Mouse (Mus musculus) midbrain, embryonic 15.5 days (tissue): ENCODE data around the gene Mrps6. TPM values are rescaled to one million over a fixed set of nuclear protein-coding genes. Genes with fewer than 3 reads are reported as not detected.

Experiments used
- ATAC-seq: fragments of 200-750 bp; cut with Nextera tagmentation; replicated peaks from 2 replicates; pipeline ENCODE4 v1.8.0; 2017; ENCODE audit warnings: moderate TSS enrichment
- H3K27ac ChIP-seq: fragments of 300-500 bp; sonication (generic); 2 replicates; pipeline ENCODE4 v1.5.1; 2015; ENCODE audit warnings: mild to moderate bottlenecking, inconsistent platforms
- H3K27me3 ChIP-seq: fragments of 300-500 bp; sonication (generic); replicated peaks from 2 replicates; pipeline ENCODE4 v1.6.1; 2015; ENCODE audit warnings: inconsistent platforms
- H3K36me3 ChIP-seq: fragments of 300-500 bp; sonication (generic); replicated peaks from 2 replicates; pipeline ENCODE4 v1.6.1; 2015; ENCODE audit warnings: inconsistent platforms
- H3K4me1 ChIP-seq: fragments of 300-500 bp; sonication (generic); 2 replicates; pipeline ENCODE4 v1.6.1; 2015; ENCODE audit warnings: inconsistent platforms
- H3K4me2 ChIP-seq: fragments of 300-500 bp; sonication (generic); 2 replicates; pipeline ENCODE4 v1.6.1; 2015; ENCODE audit warnings: inconsistent platforms, mild to moderate bottlenecking, moderate library complexity
- H3K4me3 ChIP-seq: fragments of 300-500 bp; sonication (generic); 2 replicates; pipeline ENCODE4 v1.5.1; 2015; ENCODE audit warnings: mild to moderate bottlenecking, inconsistent platforms
- H3K9ac ChIP-seq: fragments of 300-500 bp; sonication (generic); 2 replicates; pipeline ENCODE4 v1.6.1; 2015; ENCODE audit warnings: mild to moderate bottlenecking, inconsistent platforms
- H3K9me3 ChIP-seq: fragments of 300-500 bp; sonication (generic); 2 replicates; pipeline ENCODE4 v1.6.1; 2016; ENCODE audit warnings: inconsistent platforms
- WGBS: fragments of 180-500 bp; shearing (Covaris S2); methylation state at CpG from one replicate; pipeline ENCODE4 v1.1.7; 2015; ENCODE audit warnings: mixed read lengths; 5-methylcytosine and 5-hydroxymethylcytosine counted together
- polyA plus RNA-seq: library from polyadenylated mRNA; unstranded; fragments of >200 nt; fragmentation: Nextera tagmentation; extraction: Ambion mirVana; gene quantifications from 2 replicates; pipeline ENCODE4 v1.2.1, GENCODE M21; 2015

The Mrps6 gene
- polyA plus RNA-seq, 1 experiment from 2014 or later = 163 TPM

DNA sequence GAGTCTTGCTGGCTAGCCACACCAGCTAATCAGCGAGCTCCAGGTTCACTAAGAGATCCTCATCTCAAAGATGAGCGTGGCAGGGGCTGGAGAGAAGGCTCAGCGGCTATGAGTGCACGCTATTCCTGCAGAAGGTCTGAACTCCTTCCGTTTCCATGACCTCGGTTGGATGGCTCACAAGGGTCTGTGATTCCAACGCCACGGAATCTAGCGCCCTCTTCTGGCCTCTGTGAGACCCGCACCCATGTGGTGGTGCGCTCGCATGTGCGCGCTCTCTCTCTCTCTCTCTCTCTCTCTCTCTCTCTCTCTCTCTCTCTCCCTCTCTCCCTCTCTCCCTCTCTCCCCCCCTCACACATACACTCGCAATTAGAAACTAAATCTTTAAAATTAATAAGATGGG, 78.2 kb downstream of the Mrps6 start:
- Histone ChIP-seq H3K4me2 (no peak overlapping the region), H3K27me3 (no peaks in the 10 kb centered on the region), H3K27ac (no peak overlapping the region), H3K4me1 (peaks cover 9% of the 10 kb centered on the region; the same call in 1 of the 2 replicates), H3K36me3 (no peaks in the 10 kb centered on the region), H3K9me3 (no peaks in the 10 kb centered on the region), H3K4me3 (no peak overlapping the region), H3K9ac (no peak overlapping the region)
- no peak for ATAC-seq
- whole genome bisulfite sequencing = 92% methylated on average over 15 of the region's 15 CpGs

DNA sequence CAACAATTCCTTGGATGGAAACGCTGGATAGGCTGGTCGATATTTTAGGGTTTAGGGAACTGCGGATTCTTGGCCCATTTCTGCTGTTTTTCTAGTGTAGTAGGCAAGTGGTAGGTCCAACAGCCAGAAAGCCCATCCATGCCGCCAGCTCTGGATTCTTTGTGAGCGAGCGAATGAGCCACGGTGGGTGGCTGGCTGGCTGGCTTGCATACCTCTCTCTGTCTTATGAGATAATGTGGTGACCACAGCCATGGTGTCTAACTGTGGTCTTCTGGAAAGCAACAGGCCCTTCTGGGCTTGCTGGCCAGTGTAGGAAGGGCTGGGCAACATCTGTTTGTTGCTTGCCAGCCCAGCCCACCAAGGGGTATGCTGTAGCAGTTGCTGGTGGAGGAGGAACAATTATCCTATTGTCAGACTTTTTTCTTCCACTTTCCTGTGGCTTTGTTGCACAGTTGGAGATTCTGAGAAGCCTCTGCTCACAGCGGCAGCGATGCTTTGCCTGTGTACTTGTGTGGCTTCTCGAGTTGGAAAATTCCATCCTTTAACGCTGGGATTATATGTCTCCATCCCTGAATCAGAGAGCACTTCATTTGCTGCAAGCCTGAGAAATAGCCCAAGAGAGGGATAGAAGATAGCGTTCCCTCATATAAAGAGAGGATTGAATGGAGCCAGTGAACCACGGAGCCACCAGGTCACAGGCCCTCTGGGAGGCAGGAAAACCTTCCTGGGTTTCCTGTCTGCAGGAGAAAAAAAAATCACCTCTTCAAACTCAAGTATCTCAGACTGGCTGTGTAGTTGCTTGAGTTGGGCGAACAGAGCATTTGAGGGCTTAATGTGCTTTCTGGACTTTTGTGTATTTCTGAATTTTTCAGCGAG, 81.6 kb downstream of the Mrps6 start:
- WGBS = 21% methylated on average over 15 of the region's 15 CpGs
- ATAC-seq = no peak
- Histone ChIP-seq H3K36me3 (no peaks in the 10 kb centered on the region), H3K27me3 (no peaks in the 10 kb centered on the region), H3K4me1 (peaks cover 9% of the 10 kb centered on the region; the same call in 1 of the 2 replicates), H3K4me3 (no peak overlapping the region), H3K27ac (no peak overlapping the region), H3K9ac (no peak overlapping the region), H3K9me3 (no peaks in the 10 kb centered on the region), H3K4me2 (no peak overlapping the region)

DNA sequence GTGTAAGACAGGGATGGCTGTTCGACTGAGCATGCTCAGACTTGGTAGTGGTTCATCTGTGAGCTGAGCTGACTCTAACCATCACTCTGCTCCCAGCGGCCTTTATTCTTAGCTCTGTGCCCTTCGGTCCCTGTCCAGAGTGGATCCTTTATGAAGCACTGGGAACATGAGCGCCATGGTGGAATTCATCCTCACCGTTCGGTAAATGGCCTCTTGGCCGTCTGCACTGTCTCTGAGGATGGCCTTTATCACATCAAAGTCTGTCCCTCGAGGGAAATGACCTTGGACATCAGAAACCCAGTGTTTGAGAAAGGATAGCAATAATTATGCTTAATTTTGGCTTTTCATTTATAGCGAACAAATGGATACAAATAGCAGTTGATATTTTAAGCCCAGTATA, 82.3 kb downstream of the Mrps6 start:
- Histone ChIP-seq H3K9ac (no peak overlapping the region), H3K9me3 (no peaks in the 10 kb centered on the region), H3K36me3 (no peaks in the 10 kb centered on the region), H3K27ac (no peak overlapping the region), H3K4me3 (no peak overlapping the region), H3K4me2 (no peak overlapping the region), H3K4me1 (peaks cover 8% of the 10 kb centered on the region; the same call in 1 of the 2 replicates), H3K27me3 (no peaks in the 10 kb centered on the region)
- no peak for ATAC-seq
- 50% methylated on average over 9 of the region's 9 CpGs for WGBS

DNA sequence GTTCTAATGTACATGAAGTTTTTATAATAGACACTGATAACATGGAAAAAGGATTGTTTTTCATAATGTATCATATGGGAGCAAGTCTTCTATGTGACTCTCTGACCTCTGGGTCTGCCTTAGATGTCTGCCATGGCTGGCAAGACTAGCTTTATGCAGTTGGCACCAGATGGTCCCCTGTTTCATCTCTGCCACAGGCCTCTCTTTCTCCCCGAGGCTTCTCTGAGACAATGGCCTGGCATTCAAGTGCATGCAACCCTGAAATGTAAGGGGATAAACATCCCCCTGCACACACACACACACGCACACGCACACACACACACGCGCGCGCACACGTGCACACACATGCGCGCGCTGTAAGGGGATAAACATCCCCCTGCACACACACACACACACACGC, 83.0 kb downstream of the Mrps6 start:
- 84% methylated on average over 12 of the region's 12 CpGs for WGBS
- no peaks in the 10 kb centered on the region for H3K27me3 ChIP-seq
- no peaks in the 10 kb centered on the region for H3K9me3 ChIP-seq
- no peaks in the 10 kb centered on the region for H3K36me3 ChIP-seq
- no peak for ATAC-seq
- H3K4me3 ChIP-seq = no peak overlapping the region
- no peak overlapping the region for H3K9ac ChIP-seq
- H3K27ac ChIP-seq = no peak overlapping the region
- no peak overlapping the region for H3K4me2 ChIP-seq
- H3K4me1 ChIP-seq = peaks cover 4% of the 10 kb centered on the region; the same call in 1 of the 2 replicates

DNA sequence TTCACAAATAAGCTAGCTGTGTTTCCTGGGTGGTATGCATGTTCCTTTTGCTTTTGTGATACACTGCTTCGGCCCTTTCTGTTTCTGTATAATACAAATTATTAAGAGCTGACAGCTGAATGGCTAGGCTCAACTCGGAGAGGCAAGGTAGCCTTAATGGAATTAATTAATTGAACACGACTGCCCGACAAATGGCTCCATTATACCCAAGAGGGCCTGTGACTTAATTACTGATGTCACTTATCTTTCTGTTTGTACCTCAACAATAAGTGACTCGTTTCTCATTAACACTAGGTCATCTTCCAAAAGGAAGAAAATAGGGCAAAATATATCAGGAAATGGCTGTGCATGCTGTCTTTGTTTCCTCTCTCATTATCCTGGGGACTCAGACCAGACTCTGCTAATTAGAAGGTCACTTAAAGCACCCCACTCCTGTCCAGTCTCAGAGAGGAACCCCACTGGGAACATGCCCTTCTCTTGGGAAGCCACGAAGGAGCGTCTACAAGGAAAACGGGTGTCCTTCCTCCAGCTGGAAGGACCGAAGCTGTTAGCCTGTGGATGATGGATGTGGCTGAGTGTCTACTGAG, 84.4 kb downstream of the Mrps6 start:
- Histone ChIP-seq H3K27ac (no peak overlapping the region), H3K4me1 (peaks cover 4% of the 10 kb centered on the region; the same call in 1 of the 2 replicates), H3K4me2 (no peak overlapping the region), H3K9ac (no peak overlapping the region), H3K27me3 (no peaks in the 10 kb centered on the region), H3K9me3 (no peaks in the 10 kb centered on the region), H3K4me3 (no peak overlapping the region), H3K36me3 (no peaks in the 10 kb centered on the region)
- WGBS = 44% methylated on average over 9 of the region's 9 CpGs
- ATAC-seq = no peak

DNA sequence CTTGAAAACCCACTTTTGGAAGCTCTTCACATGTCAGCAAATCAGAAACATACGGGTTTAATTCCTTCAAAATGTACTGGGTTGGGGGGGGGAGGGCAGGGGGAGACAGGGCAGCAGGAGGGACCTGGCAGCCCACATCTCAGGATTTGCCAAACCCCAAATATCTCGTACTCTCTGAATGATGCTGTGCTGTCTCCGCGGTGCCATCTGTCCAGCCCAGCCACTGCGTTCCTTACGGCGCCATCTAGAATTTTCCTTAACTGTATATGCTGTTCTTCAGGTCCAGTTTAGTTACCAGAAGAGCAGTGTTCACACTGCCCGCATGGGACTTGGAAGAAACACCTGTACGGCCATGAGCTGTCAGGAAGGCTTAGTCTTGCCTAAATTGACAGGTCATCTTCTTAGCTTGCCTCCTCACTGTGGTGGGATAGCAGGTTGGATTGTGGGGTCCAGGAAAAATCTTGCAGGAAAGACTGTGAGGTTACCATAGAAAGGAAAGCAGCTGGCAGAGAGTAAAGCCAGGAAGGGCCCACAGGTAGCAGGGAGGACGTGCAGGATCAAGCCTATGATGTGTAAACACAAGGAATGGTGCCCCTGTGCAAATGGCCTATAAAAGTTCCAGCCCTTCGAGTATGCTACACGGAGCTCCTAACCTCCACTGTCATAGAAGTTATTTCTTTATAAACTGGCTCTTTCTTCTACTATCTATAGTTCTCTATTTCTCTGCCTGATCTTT, 89.7 kb downstream of the Mrps6 start:
- H3K36me3 ChIP-seq = no peaks in the 10 kb centered on the region
- no peak overlapping the region for H3K4me2 ChIP-seq
- no peak for ATAC-seq
- H3K4me3 ChIP-seq = no peak overlapping the region
- H3K4me1 ChIP-seq = no peaks in the 10 kb centered on the region
- H3K27me3 ChIP-seq = no peaks in the 10 kb centered on the region
- WGBS = 91% methylated on average over 12 of the region's 12 CpGs
- H3K27ac ChIP-seq = no peak overlapping the region
- H3K9me3 ChIP-seq = no peaks in the 10 kb centered on the region
- no peak overlapping the region for H3K9ac ChIP-seq

DNA sequence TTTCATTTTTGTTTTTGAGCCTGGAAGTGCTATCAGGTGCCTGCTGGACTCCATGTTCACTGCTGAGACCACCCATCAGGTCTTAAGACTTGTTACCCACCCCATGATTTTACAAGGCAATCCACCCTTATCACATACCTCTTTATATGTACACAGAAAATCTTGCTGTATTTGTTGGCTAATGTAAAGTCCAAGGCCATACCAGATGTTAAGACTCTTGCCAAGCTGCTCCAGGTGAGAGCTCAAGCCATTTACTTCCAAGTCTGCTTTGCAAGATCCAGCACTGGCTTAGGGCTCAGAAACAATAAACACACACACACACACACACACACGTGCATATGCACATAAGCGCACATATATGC, 90.3 kb downstream of the Mrps6 start:
- H3K4me2 ChIP-seq = no peak overlapping the region
- H3K9me3 ChIP-seq = no peaks in the 10 kb centered on the region
- H3K9ac ChIP-seq = no peak overlapping the region
- no peak overlapping the region for H3K27ac ChIP-seq
- H3K27me3 ChIP-seq = no peaks in the 10 kb centered on the region
- WGBS = 91% methylated on average over 2 of the region's 2 CpGs
- ATAC-seq = no peak
- H3K4me1 ChIP-seq = no peaks in the 10 kb centered on the region
- H3K4me3 ChIP-seq = no peak overlapping the region
- H3K36me3 ChIP-seq = no peaks in the 10 kb centered on the region

DNA sequence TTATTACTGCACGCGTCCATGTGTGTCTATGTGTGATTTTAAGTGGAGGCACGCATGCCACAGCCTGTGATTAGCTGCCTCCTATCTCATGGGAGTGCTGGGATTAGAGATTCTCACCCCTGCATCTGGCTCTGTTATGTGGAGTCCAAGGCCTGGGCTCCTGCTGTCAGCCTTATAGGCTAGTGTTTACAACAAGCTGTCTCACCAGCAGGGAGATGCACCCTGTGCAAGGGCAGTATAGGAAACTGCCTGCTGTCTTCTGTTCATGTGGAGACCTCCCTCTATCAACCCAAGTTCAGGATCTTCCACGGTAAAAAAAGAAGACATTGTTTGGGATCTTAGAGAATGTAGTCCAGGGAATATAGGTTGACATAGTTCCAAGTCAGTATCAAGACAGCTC, 92.9 kb downstream of the Mrps6 start:
- H3K27ac ChIP-seq = no peak overlapping the region
- no peak overlapping the region for H3K9ac ChIP-seq
- H3K9me3 ChIP-seq = no peaks in the 10 kb centered on the region
- H3K36me3 ChIP-seq = no peaks in the 10 kb centered on the region
- H3K4me1 ChIP-seq = no peaks in the 10 kb centered on the region
- ATAC-seq = no peak
- no peak overlapping the region for H3K4me2 ChIP-seq
- no peak overlapping the region for H3K4me3 ChIP-seq
- WGBS = 59% methylated on average over 4 of the region's 4 CpGs
- H3K27me3 ChIP-seq = no peaks in the 10 kb centered on the region

DNA sequence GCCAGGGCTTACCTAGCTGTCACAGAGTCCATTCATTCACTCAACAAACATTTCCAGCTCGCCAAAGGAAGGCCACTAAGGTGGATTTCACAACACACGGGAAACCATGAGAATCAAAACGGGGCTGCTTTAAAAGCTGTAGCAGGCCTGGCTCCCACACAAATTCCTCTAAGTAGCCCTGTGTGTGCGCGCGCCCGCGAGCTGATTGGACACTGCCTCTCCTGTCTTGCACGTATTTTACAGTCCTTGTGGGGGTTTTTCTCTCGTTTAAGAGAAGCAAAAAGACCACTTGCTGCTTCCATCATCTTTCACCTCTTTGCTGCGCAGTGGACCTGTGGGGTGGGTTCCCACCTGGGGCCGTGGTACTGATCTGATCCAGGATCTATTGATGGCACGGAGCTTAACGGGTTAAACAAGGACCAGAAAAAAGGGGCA, 100.0 kb downstream of the Mrps6 start:
- ATAC-seq = peak; percentile 80
- H3K4me1 ChIP-seq = peaks cover 16% of the 10 kb centered on the region
- peak overlapping the region; percentile 45 for H3K9ac ChIP-seq
- peak overlapping the region; percentile 90 for H3K4me2 ChIP-seq
- peak overlapping the region; percentile 44 for H3K4me3 ChIP-seq
- no peaks in the 10 kb centered on the region for H3K27me3 ChIP-seq
- no peaks in the 10 kb centered on the region for H3K9me3 ChIP-seq
- 2% methylated on average over 14 of the region's 14 CpGs for WGBS
- peak overlapping the region; percentile 86 for H3K27ac ChIP-seq
- no peaks in the 10 kb centered on the region for H3K36me3 ChIP-seq

DNA sequence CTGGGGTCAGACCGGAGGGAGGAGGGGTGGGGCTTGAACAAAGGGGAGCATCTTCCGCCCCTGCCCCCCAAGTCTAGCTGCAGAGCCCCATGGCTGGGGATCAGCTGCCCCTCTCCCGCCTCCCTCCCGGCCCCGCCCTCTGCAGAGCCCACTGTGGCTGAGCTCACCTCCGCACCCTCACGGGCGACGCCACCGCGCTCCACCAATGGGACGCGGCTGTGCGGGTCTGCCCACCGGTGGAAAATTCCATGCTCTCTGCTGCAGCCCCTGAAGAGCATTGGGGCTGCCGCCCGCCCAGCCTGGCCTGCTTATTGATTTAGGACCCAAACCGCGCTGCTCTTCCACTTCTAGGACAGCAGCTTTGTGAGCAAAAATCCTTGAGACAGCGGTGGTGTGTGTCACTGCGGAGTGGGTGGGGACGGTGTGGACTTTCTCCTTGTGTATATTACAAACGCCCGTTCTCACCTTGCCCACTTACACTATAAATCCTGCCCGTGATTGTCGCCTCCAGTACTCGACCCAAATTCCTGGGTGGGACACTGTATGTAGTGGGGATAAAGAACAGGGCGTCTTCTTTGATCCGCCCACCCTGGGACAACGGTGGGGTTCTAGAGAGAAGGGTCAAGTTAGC, 100.5 kb downstream of the Mrps6 start:
- Histone ChIP-seq H3K27ac (peak overlapping the region; percentile 86), H3K4me1 (peaks cover 16% of the 10 kb centered on the region), H3K36me3 (no peaks in the 10 kb centered on the region), H3K4me3 (peak overlapping the region; percentile 44), H3K4me2 (peak overlapping the region; percentile 90), H3K27me3 (no peaks in the 10 kb centered on the region), H3K9me3 (no peaks in the 10 kb centered on the region), H3K9ac (peak overlapping the region; percentile 45)
- ATAC-seq = peak; percentile 98
- 5% methylated on average over 30 of the region's 30 CpGs for WGBS

DNA sequence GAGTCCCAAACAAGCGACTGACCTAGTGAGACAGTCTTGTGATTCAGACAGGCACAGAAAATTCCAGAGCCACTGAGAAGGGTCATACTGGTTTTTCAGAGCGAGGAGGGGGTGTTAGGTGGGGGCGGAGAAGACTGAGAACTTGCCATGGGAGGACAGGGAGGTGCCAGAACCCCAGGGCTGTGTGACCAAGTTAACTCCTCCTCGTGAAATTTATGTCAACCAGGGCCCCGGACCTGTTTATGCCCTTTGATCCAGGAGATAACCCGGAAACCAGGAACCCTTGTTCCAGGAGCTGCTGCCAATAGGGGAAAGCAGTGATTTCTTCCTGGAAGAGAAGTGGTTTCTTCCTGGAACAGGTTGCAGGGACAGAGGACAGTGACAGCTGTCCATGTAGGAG, 101.0 kb downstream of the Mrps6 start:
- H3K27ac ChIP-seq = peak overlapping the region; percentile 86
- H3K4me2 ChIP-seq = peak overlapping the region; percentile 90
- H3K36me3 ChIP-seq = no peaks in the 10 kb centered on the region
- WGBS = 59% methylated on average over 6 of the region's 6 CpGs
- no peaks in the 10 kb centered on the region for H3K27me3 ChIP-seq
- H3K4me1 ChIP-seq = peaks cover 16% of the 10 kb centered on the region
- ATAC-seq = 0 out of 2 replicates have a peak, but pooled peaks have one; percentile 4
- peak overlapping the region; percentile 45 for H3K9ac ChIP-seq
- H3K9me3 ChIP-seq = no peaks in the 10 kb centered on the region
- H3K4me3 ChIP-seq = peak overlapping the region; percentile 44; the same call in 1 of the 2 replicates
